Mouse (Mus musculus) olfactory bulb, adult 2 months (tissue): Measurements from ENCODE around the gene Syna.

Source experiments
- CTCF ChIP-seq: fragments of 200-500 bp; IDR thresholded peaks from 2 replicates; pipeline ENCODE4 v1.5.1; 2012; ENCODE audit warnings: low read depth, mild to moderate bottlenecking, low read length, moderate library complexity; ENCODE audit not compliant: insufficient read depth
- POLR2A ChIP-seq: fragments of 200-500 bp; IDR thresholded peaks from 2 replicates; pipeline ENCODE4 v1.6.1; 2012; ENCODE audit warnings: mild to moderate bottlenecking, low read depth, low read length, moderate library complexity; ENCODE audit not compliant: insufficient read depth

GRCm38 (mm10) chr5:134510266-134510665, 49.7 kb downstream of the Syna start:
- TF ChIP-seq CTCF (no peak), POLR2A (no peak)
